Mouse (Mus musculus): ENCODE data around the gene Gm1113. TPM values are rescaled to one million over a fixed set of nuclear protein-coding genes. Genes with fewer than 3 reads are reported as not detected.
A peak's percentile ranks its signal among the peaks of the same experiment; 100 is the strongest.

The Gm1113 gene
- total RNA-seq (2014; rRNA removed) (not detected in 2 replicates), polyA plus RNA-seq (2015; fragmentation: Nextera tagmentation; extraction: Ambion mirVana) (not detected in 2 replicates)

DNA sequence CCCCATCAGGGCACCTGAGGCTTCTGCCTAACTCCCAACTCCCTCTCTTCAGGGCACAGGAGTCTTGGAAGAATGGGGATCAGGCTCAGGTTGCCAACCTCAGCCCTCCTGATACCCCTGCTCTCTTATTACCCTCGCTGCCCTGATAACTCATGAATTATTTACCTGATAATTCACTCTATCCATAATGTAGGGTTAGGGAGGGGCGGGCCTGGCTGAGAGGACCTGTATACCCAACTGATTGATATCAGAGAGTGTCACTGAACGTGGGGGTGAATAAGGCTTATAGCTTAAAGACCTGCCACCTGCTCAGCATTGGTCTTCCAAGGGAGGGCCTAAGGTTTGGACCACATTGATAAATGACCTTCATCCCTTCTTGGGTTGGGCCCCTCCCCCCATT lies at the start of gene Gm1113:
TSS of gene Gm1113 (minus strand) at position 101 of the 400 bp plus-strand sequence.
- Histone ChIP-seq H3K36me3 (ENCODE audit: insufficient read depth) (no peaks in the 10 kb centered on the region), H3K27me3 (ENCODE audit: insufficient read depth, low read length) (no peaks in the 10 kb centered on the region), H3K4me2 (ENCODE audit: low read depth) (no peak within 1 kb of the TSS), H3K9ac (no peak within 1 kb of the TSS), H3K27ac (ENCODE audit: low read depth, low read length) (no peak within 1 kb of the TSS), H3K4me1 (ENCODE audit: insufficient read depth) (peaks cover under 1% of the 10 kb centered on the region; the same call in 1 of the 2 replicates), H3K9me3 (ENCODE audit: low read length) (no peaks in the 10 kb centered on the region), H3K4me3 (ENCODE audit: low read depth, low read length) (no peak within 1 kb of the TSS)
- TF ChIP-seq CTCF (IDR thresholded peaks at IDR 0.05; ENCODE audit: low read depth) = no peak
- 81% methylated on average over 3 of the region's 3 CpGs for WGBS
- no peak for ATAC-seq
- no peak for DNase-seq

DNA sequence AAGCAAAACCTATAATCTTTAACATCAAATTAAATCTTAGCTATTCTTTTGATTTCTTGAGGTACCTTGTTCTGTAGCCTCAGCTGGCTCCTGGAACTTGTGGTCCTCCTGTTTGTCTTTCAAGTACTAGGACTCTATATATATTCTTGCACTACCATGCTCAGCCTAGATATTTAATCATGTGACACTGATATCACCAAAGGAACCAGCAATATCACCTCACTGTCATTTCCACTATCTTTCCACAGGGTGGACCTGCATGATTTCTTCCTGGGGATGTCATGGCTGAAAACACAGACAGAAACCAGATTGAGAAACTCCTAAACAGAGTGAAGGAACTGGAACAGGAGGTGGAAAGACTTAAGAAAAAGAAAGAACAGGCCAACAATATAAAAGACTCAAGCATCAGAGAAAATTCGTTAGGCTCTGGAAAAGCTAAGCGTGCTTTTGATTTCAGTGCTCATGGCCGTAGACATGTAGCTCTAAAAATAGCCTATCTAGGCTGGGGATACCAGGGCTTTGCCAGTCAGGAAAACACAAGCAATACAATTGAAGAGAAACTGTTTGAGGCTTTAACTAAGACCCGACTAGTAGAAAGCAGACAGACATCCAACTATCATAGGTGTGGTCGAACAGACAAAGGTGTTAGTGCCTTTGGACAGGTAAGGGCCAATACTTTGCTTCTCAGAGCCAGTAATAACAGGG lies 46.6 kb upstream of the Gm1113 start:
- TF ChIP-seq CTCF (IDR thresholded peaks at IDR 0.05; ENCODE audit: low read depth) = no peak
- no peak overlapping the region for H3K4me3 ChIP-seq (ENCODE audit: low read depth, low read length)
- DNase-seq (no peak), ATAC-seq (no peak)
- no peak overlapping the region for H3K9ac ChIP-seq
- peaks cover 7% of the 10 kb centered on the region; the same call in 1 of the 2 replicates for H3K4me1 ChIP-seq (ENCODE audit: insufficient read depth)
- no peak overlapping the region for H3K27ac ChIP-seq (ENCODE audit: low read depth, low read length)
- no peak overlapping the region for H3K4me2 ChIP-seq (ENCODE audit: low read depth)
- WGBS = 87% methylated on average over 5 of the region's 5 CpGs
- H3K36me3 ChIP-seq (ENCODE audit: insufficient read depth) = peaks cover 33% of the 10 kb centered on the region
- H3K9me3 ChIP-seq (ENCODE audit: low read length) = no peaks in the 10 kb centered on the region
- no peaks in the 10 kb centered on the region for H3K27me3 ChIP-seq (ENCODE audit: insufficient read depth, low read length)

DNA sequence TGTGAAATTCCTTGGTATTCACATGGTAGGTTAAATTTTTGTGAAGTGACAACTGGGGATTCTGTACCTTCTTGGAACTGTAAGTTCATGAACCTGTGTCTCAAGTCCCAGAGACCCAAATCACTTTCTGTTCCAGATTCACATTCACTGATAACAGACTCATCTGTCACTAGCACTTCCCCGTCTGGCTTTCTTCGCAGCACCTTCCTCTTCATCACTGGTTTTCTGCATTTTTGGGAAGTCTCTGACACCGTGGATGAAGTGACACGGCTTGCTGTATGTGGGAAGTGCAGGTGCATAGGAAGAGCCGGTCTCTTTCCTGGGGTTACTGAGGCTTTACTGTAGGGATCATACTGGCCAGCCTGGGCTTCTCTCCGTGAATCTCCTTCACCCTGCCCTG lies 43.5 kb upstream of the Gm1113 start:
- DNase-seq (no peak), ATAC-seq (no peak)
- Histone ChIP-seq H3K9me3 (ENCODE audit: low read length) (no peaks in the 10 kb centered on the region), H3K36me3 (ENCODE audit: insufficient read depth) (peaks cover 25% of the 10 kb centered on the region), H3K9ac (no peak overlapping the region), H3K27ac (ENCODE audit: low read depth, low read length) (no peak overlapping the region), H3K4me1 (ENCODE audit: insufficient read depth) (peaks cover 8% of the 10 kb centered on the region; the same call in 1 of the 2 replicates), H3K4me3 (ENCODE audit: low read depth, low read length) (no peak overlapping the region), H3K27me3 (ENCODE audit: insufficient read depth, low read length) (no peaks in the 10 kb centered on the region), H3K4me2 (ENCODE audit: low read depth) (no peak overlapping the region)
- TF ChIP-seq CTCF (IDR thresholded peaks at IDR 0.05; ENCODE audit: low read depth) = no peak
- 90% methylated on average over 6 of the region's 6 CpGs for WGBS

DNA sequence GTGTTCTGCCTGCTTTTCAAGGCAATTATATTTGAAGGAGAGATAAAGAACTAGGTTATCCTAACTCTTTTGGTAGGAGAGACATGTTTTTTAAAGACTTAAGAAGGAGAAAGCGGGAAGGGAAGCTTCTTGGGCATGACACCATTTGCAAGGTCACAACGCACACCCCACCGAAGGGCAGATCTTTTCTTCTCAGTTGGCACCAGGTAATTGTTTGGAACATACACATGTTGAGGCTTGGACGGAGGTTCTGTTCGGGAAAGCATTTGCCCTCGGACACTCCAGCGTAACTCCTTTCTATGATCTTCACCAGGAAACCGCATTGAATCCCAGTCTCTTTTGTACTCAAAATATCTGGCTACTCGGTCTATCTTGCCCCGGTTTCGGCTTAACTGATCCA lies 43.0 kb upstream of the Gm1113 start:
- DNase-seq = no peak
- Histone ChIP-seq H3K9me3 (ENCODE audit: low read length) (no peaks in the 10 kb centered on the region), H3K27me3 (ENCODE audit: insufficient read depth, low read length) (no peaks in the 10 kb centered on the region), H3K27ac (ENCODE audit: low read depth, low read length) (no peak overlapping the region), H3K4me1 (ENCODE audit: insufficient read depth) (peaks cover 8% of the 10 kb centered on the region; the same call in 1 of the 2 replicates), H3K9ac (no peak overlapping the region), H3K4me2 (ENCODE audit: low read depth) (no peak overlapping the region), H3K4me3 (ENCODE audit: low read depth, low read length) (no peak overlapping the region), H3K36me3 (ENCODE audit: insufficient read depth) (peaks cover 20% of the 10 kb centered on the region; the same call in 1 of the 2 replicates)
- TF ChIP-seq CTCF (IDR thresholded peaks at IDR 0.05; ENCODE audit: low read depth) = no peak
- 94% methylated on average over 11 of the region's 11 CpGs for WGBS
- no peak for ATAC-seq

DNA sequence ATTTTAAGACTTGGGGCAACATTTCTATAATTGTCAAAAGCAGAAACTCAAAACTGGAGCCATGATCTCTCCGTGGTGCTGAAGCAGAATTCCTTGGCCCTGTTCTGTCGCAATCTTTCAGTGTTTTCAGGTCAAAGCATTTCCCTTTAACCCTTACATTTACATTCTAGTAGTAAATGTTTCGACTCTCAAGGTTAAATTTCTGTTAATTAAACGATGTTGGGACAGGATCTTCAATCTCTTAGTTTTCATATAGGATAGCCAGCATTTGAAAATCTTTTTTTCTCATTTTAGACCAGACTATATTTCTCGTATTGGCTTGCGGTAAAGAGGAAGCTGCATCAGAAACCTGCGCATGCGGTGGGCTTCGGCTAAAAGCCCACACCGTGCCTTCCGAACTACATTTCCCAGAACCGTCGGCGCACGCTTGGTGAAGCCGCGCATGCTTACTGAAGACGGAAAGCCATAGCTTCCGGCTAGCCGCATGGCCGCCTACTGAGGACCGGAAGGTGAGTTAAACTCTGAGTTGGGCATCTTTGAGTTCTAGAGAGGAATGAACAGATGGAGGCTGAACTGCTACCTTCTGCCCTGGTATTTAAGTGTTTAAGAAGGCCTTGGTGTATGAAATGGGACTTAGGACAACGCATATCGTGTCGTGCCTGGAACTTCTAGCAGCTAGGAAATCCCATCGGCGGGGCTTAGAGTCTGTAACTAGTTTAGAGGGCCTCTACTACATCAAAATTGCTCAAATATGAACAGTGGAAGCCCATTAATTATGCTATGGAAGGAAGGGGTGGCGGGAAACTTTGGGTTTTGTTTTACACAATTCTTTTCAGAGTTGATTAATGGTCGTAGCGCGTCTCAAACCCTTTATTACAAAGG lies 41.2 kb upstream of the Gm1113 start:
- peak; percentile 96 for DNase-seq
- 2% methylated on average over 31 of the region's 31 CpGs for WGBS
- peak overlapping the region; percentile 63 for H3K9ac ChIP-seq
- H3K27me3 ChIP-seq (ENCODE audit: insufficient read depth, low read length) = no peaks in the 10 kb centered on the region
- H3K9me3 ChIP-seq (ENCODE audit: low read length) = no peaks in the 10 kb centered on the region
- H3K27ac ChIP-seq (ENCODE audit: low read depth, low read length) = peak overlapping the region; percentile 84
- peak overlapping the region; percentile 61 for H3K4me3 ChIP-seq (ENCODE audit: low read depth, low read length)
- peaks cover 9% of the 10 kb centered on the region; the same call in 1 of the 2 replicates for H3K36me3 ChIP-seq (ENCODE audit: insufficient read depth)
- H3K4me2 ChIP-seq (ENCODE audit: low read depth) = peak overlapping the region; percentile 93
- no peak for TF ChIP-seq CTCF (IDR thresholded peaks at IDR 0.05; ENCODE audit: low read depth)
- peak; percentile 93 for ATAC-seq
- peaks cover 8% of the 10 kb centered on the region; the same call in 1 of the 2 replicates for H3K4me1 ChIP-seq (ENCODE audit: insufficient read depth)

DNA sequence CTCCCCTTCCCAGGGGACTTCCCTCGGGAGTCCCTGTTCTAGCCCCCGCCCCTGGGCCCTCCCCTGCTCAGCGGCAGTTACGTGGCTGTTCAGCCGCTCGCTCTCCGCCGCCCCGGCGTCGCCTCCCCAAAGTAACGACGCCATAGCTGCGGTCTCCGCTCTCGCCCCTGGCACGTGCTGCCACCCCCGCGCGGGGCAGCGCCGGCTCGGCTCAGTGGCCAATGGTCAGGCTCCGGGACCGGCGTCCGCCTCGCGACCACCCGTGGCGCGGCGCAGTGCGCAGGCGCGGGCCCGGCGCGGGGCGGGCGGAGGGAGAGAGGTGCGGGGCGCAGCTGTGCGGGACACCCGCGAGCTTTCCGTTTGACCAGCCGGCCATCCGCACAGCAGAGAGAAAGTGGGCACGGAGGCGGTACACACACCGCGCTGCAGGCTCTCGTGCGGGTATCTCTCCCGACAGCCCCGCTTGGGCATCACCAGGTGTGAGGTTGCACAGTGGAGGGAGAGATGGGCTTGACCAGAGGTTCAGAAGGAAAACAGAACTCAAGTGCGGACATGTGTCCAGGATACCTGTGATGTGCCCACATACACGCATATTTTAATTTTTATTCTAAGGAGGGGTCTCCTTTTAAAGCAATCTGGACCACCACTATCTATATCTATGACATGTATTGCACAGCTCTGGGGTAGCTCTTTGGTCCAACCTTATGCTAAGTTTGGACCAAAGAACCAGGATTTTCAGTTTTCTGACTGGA lies 40.4 kb upstream of the Gm1113 start, which contains the start of the genes Ddx25 and Pus3:
TSS of gene Ddx25 (minus strand) at position 272 of the 752 bp plus-strand sequence.
TSS of gene Pus3 (plus strand) at position 339 of the 752 bp plus-strand sequence.
- Histone ChIP-seq H3K27me3 (ENCODE audit: insufficient read depth, low read length) (no peaks in the 10 kb centered on the region), H3K9ac (peak within 1 kb of the TSS; percentile 63), H3K9me3 (ENCODE audit: low read length) (no peaks in the 10 kb centered on the region), H3K4me3 (ENCODE audit: low read depth, low read length) (peak within 1 kb of the TSS; percentile 61), H3K27ac (ENCODE audit: low read depth, low read length) (peak within 1 kb of the TSS; percentile 84), H3K4me2 (ENCODE audit: low read depth) (peak within 1 kb of the TSS; percentile 93), H3K36me3 (ENCODE audit: insufficient read depth) (peaks cover 12% of the 10 kb centered on the region; the same call in 1 of the 2 replicates), H3K4me1 (ENCODE audit: insufficient read depth) (peaks cover 8% of the 10 kb centered on the region; the same call in 1 of the 2 replicates)
- 2% methylated on average over 57 of the region's 59 CpGs for WGBS
- DNase-seq (peak; percentile 83), ATAC-seq (peak; percentile 71)
- TF ChIP-seq CTCF (IDR thresholded peaks at IDR 0.05; ENCODE audit: low read depth) = no peak

Data from forebrain, postnatal 0 days (tissue).